Mouse (Mus musculus): ENCODE results near the gene Coq8a. TPM values are rescaled to one million over a fixed set of nuclear protein-coding genes. Genes with fewer than 3 reads are reported as not detected.

Coq8a gene
- polyA plus RNA-seq, 1 experiment from 2014 or later: 2.6 TPM

GRCm38 (mm10) chr1:180128077-180128792 lies 71.2 kb downstream of the Coq8a start:
- ChIA-PET CTCF (interaction anchor here (0.7 to 1.1 kb wide), 2 partner anchors 18 to 275 kb away, joined by 3 read pairs; no protein-coding TSS in a partner anchor), POLR2A (no interaction called here)
- in situ Hi-C loops (cut with MboI; ENCODE audit: low pct_unique_long_range_greater_than_20kb): no loop called here
- ATAC-seq (no peak), DNase-seq (ENCODE audit: low read depth, low spot score) (no peak)
- no peaks in the 10 kb centered on the region for H3K27me3 ChIP-seq
- no peak for TF ChIP-seq CTCF (IDR thresholded peaks at IDR 0.05)

GRCm38 (mm10) chr1:180118233-180118632 lies 81.2 kb downstream of the Coq8a start:
- ATAC-seq (no peak), DNase-seq (ENCODE audit: low read depth, low spot score) (no peak)
- H3K27me3 ChIP-seq: no peaks in the 10 kb centered on the region
- ChIA-PET CTCF (interaction anchor here (1.6 to 2.3 kb wide), 2 partner anchors 13 to 264 kb away, joined by 8 to 9 read pairs; no protein-coding TSS in a partner anchor), POLR2A (no interaction called here)
- in situ Hi-C loops (cut with MboI; ENCODE audit: low pct_unique_long_range_greater_than_20kb): no loop called here
- no peak for TF ChIP-seq CTCF (IDR thresholded peaks at IDR 0.05)

GRCm38 (mm10) chr1:180116525-180116924 lies 82.9 kb downstream of the Coq8a start:
- DNase-seq (ENCODE audit: low read depth, low spot score) (no peak), ATAC-seq (no peak)
- in situ Hi-C loops (cut with MboI; ENCODE audit: low pct_unique_long_range_greater_than_20kb): no loop called here
- H3K27me3 ChIP-seq: no peaks in the 10 kb centered on the region
- TF ChIP-seq CTCF (IDR thresholded peaks at IDR 0.05): peak; percentile 75
- ChIA-PET POLR2A (no interaction called here), CTCF (interaction anchor here (1.0 to 2.3 kb wide), 4 partner anchors 11 to 263 kb away, joined by 3 to 9 read pairs (median 7); no protein-coding TSS in a partner anchor)

Other genes starting within 250 kb of the Coq8a start
- 35.1 TPM for gene Cdc42bpa, start 239.1 kb downstream of the Coq8a start, polyA plus RNA-seq (2021)
- gene Psen2, start 63.8 kb upstream of the Coq8a start, polyA plus RNA-seq (2021): 20.6 TPM
- gene Itpkb, start 130.9 kb upstream of the Coq8a start, polyA plus RNA-seq (2021): 15.4 TPM